ENCODE assay signal across 21 mouse cellular contexts in genomic region chr12:110070506-110070905, GRCm38 (mm10).
A peak's percentile ranks its signal among the peaks of the same experiment; 100 is the strongest.
DNase-seq lines count a peak whose midpoint lies in the region; ATAC-seq and TF ChIP-seq lines count a peak whose summit lies in the region.
"Had no signal": no experiment of that assay in that cellular context is flagged by ENCODE, and none has a peak within 500 bp of the region (broad histone marks: within the 10 kb centered on the region; RNA-seq: fewer than 3 reads in every experiment).

No protein-coding gene starts in this region.

- H3K27ac ChIP-seq in midbrain, postnatal 0 days (ENCODE audit: low read depth, low read length), result no peak overlapping the region
- H3K27ac ChIP-seq: embryonic facial prominence, embryonic 10.5 days; embryonic facial prominence, embryonic 12.5 days; forebrain, embryonic 13.5 days; forebrain, embryonic 15.5 days had no signal

- no peak overlapping the region for H3K4me2 ChIP-seq in myocyte (ENCODE audit: low read depth)
- H3K4me2 ChIP-seq in midbrain, postnatal 0 days (ENCODE audit: low read depth, low read length, poor library complexity, severe bottlenecking), result no peak overlapping the region
- H3K4me2 ChIP-seq: embryonic facial prominence, embryonic 12.5 days; forebrain, embryonic 13.5 days; forebrain, embryonic 15.5 days had no signal

- no peaks in the 10 kb centered on the region for H3K27me3 ChIP-seq in C2C12 (ENCODE audit: control insufficient read depth, insufficient read depth, insufficient read length)
- H3K27me3 ChIP-seq in myocyte (ENCODE audit: control insufficient read depth, insufficient read depth, insufficient read length), result no peaks in the 10 kb centered on the region
- H3K27me3 ChIP-seq in midbrain, postnatal 0 days (ENCODE audit: insufficient read depth, low read length), result no peaks in the 10 kb centered on the region
- H3K27me3 ChIP-seq: CH12.LX; embryonic facial prominence, embryonic 12.5 days; forebrain, embryonic 13.5 days; forebrain, embryonic 15.5 days had no signal

- no peaks in the 10 kb centered on the region for H3K79me2 ChIP-seq in C2C12 (ENCODE audit: control insufficient read depth, insufficient read depth)
- no peaks in the 10 kb centered on the region for H3K79me2 ChIP-seq in myocyte (ENCODE audit: control insufficient read depth, insufficient read depth)

- DNase-seq in 3134 (ENCODE audit: extremely low read depth, insufficient read length, low spot score), result peak; percentile 77
- DNase-seq in midbrain, postnatal 0 days (ENCODE audit: low spot score), result no peak
- DNase-seq in B cell, adult 2 months, result no peak
- DNase-seq: adrenal gland, adult 2 months; adrenal gland, postnatal 10 days; adrenal gland, postnatal 25 days; cerebellum, adult 11-12 months; cerebellum, adult 2 months; cerebellum, adult 9-10 months; cerebellum, postnatal 10 days; cerebellum, postnatal 25 days; forebrain, postnatal 0 days had no signal

- no peak overlapping the region for H3ac ChIP-seq in C2C12 (ENCODE audit: control insufficient read depth, insufficient read length, low read depth)
- H3ac ChIP-seq in myocyte (ENCODE audit: control insufficient read depth, insufficient read length), result no peak overlapping the region

- no peaks in the 10 kb centered on the region for H3K79me3 ChIP-seq in C2C12 (ENCODE audit: low read depth)

- no peak overlapping the region for H3K9ac ChIP-seq in midbrain, postnatal 0 days (replicated peaks; ENCODE audit: low read length, poor library complexity, severe bottlenecking)
- H3K9ac ChIP-seq: embryonic facial prominence, embryonic 12.5 days; forebrain, embryonic 13.5 days; forebrain, embryonic 15.5 days; forebrain, postnatal 0 days had no signal

- no peak for TF ChIP-seq POLR2A in myocyte (IDR thresholded peaks at IDR 0.05; ENCODE audit: insufficient read length, low read depth)

- ATAC-seq in midbrain, postnatal 0 days (ENCODE audit: low FRiP score), result no peak
- ATAC-seq: CD4-positive, CD25-positive, alpha-beta regulatory T cell, adult 4 months; forebrain, embryonic 13.5 days; forebrain, embryonic 15.5 days; forebrain, postnatal 0 days had no signal

- no peak for TF ChIP-seq CTCF in C2C12 (IDR thresholded peaks at IDR 0.05; ENCODE audit: control insufficient read depth, insufficient read depth, insufficient read length)
- TF ChIP-seq CTCF in midbrain, postnatal 0 days (IDR thresholded peaks at IDR 0.05), result no peak

- H3K4me1 ChIP-seq in midbrain, postnatal 0 days (ENCODE audit: insufficient read depth, low read length), result no peaks in the 10 kb centered on the region
- H3K4me1 ChIP-seq: embryonic facial prominence, embryonic 10.5 days; embryonic facial prominence, embryonic 12.5 days; forebrain, embryonic 13.5 days; forebrain, embryonic 15.5 days had no signal

- WGBS in midbrain, postnatal 0 days, result 84% methylated on average over 6 of the region's 6 CpGs

- 0 out of 2 replicates have a peak, but pooled peaks cover 4% of the 10 kb centered on the region for H3K9me3 ChIP-seq in midbrain, postnatal 0 days (ENCODE audit: low read length)

- no peak overlapping the region for H3K4me3 ChIP-seq in C2C12 (ENCODE audit: insufficient read depth, poor library complexity, severe bottlenecking)
- H3K4me3 ChIP-seq in myocyte, result no peak overlapping the region
- no peak overlapping the region for H3K4me3 ChIP-seq in midbrain, postnatal 0 days (ENCODE audit: low read depth, low read length)
- H3K4me3 ChIP-seq: embryonic facial prominence, embryonic 10.5 days; embryonic facial prominence, embryonic 12.5 days; forebrain, embryonic 13.5 days; forebrain, embryonic 15.5 days had no signal

- no peaks in the 10 kb centered on the region for H3K36me3 ChIP-seq in C2C12 (ENCODE audit: control insufficient read depth, insufficient read depth)
- H3K36me3 ChIP-seq in myocyte (ENCODE audit: control insufficient read depth, insufficient read depth), result no peaks in the 10 kb centered on the region
- no peaks in the 10 kb centered on the region for H3K36me3 ChIP-seq in midbrain, postnatal 0 days (ENCODE audit: insufficient read depth, low read length)
- H3K36me3 ChIP-seq: embryonic facial prominence, embryonic 10.5 days; embryonic facial prominence, embryonic 12.5 days; forebrain, embryonic 15.5 days; G1E had no signal

TF ChIP-seq in C2C12, 6 proteins besides CTCF, POLR2A, EP300 and RAD21:
- peak; percentile 52 for TF ChIP-seq CEBPB (IDR thresholded peaks at IDR 0.05; ENCODE audit: low read depth)
- TF ChIP-seq USF1 (IDR thresholded peaks at IDR 0.05; ENCODE audit: low read depth), result no peak
- TF ChIP-seq MAX (IDR thresholded peaks at IDR 0.05), result no peak
- TF ChIP-seq MYOD1 (IDR thresholded peaks at IDR 0.05; ENCODE audit: control insufficient read depth, insufficient read length, low read depth), result peak; percentile 61
- TF ChIP-seq MYOG (IDR thresholded peaks at IDR 0.05; ENCODE audit: control insufficient read depth, extremely low read depth, insufficient read length), result no peak
- no peak for TF ChIP-seq FOSL1 (IDR thresholded peaks at IDR 0.05; ENCODE audit: insufficient read depth, low read length, poor library complexity, severe bottlenecking)

TF ChIP-seq in myocyte, 11 proteins besides CTCF, POLR2A, EP300 and RAD21:
- TF ChIP-seq REST (IDR thresholded peaks at IDR 0.05; ENCODE audit: insufficient read depth, insufficient read length) (no peak), TCF3 (IDR thresholded peaks at IDR 0.05; ENCODE audit: insufficient read length, low read depth) (no peak), TCF12 (IDR thresholded peaks at IDR 0.05; ENCODE audit: insufficient read depth, poor library complexity, severe bottlenecking) (no peak), MYOD1 (IDR thresholded peaks at IDR 0.05; ENCODE audit: control insufficient read depth in 1 of 3, insufficient read length in 2 of 3, low read depth in 2 of 3) (peak in 1 of 3 experiments; percentile 20), CEBPB (IDR thresholded peaks at IDR 0.05; ENCODE audit: insufficient read depth, poor library complexity, severe bottlenecking) (peak; percentile 25; the same call in 1 of the 2 replicates), SRF (IDR thresholded peaks at IDR 0.05; ENCODE audit: control insufficient read depth, insufficient read length, low read depth) (no peak)
